Mouse (Mus musculus) thymus, postnatal 25 days (tissue): ENCODE measurements around the gene Cacnb4.

Experiments used
- DNase-seq: peaks from one replicate; pipeline ENCODE4 v3.0.0; 2022

Gene Cacnb4

DNA sequence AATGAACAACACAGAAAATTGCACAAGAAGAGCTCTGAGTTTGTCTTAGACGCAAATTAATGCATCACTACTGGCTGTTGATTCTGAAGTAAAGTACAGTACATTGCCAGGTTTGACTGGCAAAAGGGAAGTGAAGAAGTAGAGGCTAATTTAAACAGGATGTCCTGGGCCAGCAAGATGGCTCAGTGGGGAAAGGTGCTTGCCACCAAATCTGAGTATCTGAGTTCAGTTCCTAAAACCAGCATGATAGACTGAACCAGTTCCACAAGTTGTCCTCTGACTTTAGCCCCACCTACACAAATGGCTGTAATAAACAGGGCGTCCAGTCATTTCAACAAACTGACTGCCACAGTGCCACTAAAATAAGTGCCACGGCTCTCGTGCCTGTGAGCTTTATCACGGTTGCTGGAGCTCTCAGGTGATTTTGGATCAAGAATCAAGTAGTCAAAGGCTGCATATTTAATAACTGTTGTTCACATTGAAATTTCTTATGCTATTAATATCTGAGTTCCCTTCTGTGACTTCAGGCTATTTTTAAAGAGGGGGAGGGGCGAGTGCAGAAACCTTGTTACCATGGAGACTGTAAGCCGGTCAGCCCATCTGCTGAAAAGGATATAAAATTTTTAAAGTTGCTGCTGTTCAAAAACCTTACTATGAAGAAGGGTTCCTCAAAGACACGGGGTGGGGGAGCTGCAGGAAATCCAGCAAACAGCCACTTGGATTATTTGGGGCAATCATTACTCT lies 29.2 kb downstream of the Cacnb4 start:
- DNase-seq = no peak

DNA sequence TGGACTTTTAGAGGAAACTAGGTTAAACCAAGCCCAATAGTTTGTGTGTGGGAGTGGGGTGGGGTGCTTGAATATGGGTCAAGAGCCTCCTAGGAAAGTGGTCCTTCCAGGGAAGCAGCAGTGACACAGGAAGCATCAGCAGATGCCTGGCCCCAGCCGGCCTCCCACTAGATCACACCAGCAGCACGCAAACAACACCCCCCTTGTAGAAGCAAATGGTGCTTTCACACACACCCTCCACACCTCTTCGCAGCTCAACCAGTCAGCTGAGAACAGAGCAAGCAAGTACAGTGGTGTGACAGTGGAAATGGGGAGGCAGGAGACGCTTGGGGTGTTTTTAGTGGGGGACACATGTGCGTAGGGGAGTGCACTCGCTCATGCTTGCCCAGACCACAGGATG lies 33.0 kb downstream of the Cacnb4 start:
- no peak for DNase-seq

DNA sequence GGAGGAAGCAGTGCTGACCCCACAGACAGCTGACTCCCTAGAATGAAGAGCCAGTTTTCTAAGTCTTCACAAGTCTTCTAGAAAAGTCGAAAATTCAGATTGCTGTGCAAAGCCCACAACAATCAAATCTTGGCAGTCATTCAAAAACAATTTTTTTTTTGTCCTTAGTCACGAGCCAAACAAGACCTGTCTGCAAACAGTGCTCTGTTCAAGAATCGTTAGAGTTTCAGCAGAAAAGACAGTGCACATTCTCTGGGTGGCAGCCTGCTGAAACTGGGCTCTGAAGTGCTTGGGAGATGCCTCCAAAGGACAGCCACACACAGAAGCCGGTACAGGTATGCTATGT lies 37.1 kb downstream of the Cacnb4 start:
- DNase-seq = no peak

DNA sequence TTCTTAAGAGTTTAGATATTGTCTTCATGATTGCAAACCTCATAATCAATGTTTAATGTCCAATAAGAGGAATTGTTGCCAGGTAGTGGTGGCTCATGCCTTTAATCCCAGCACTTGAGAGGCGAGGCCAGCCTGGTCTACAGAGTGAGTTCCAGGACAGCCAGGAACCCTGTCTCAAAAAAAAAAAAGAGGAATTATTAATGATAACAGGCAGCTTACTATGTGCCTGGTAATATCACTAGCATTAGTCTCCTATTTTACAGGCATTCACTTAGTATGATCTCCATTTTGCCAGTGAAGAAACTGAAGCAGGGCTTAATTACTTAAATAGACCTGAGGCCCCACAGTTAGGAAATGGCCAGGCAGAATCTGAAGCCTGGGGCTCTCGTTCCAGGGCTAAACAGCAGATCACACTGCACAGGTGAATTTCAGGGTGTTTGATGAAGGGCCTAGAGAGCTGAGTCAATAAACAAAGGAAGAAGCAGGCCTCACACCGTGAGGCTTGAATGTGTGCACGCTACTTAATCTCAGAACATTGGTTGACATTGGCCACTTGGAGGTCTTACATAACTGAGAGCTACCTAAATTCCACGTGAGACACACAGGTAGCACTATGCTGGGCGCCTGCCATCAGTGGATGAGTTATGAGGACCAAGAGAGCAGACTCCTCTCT lies 37.6 kb downstream of the Cacnb4 start:
- no peak for DNase-seq

DNA sequence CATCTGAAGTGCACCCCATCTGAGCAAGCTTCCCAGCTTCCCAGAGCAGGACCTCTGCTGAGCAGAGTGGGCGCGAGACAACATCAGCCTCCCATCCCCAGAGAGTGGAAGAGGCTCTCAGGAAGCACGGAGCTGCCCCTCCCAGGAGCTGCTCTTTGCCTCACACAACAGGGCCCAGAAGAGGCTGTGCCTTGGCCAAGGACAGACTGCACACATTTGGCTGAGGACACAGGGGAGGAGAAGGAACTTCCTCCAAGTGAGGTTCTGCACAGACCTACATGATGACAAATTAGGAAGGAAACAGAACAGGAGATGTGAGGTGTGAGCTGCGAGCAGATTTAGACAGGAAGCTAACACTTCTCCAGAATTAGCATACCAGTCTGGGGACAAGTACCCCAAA lies 38.4 kb downstream of the Cacnb4 start:
- no peak for DNase-seq

DNA sequence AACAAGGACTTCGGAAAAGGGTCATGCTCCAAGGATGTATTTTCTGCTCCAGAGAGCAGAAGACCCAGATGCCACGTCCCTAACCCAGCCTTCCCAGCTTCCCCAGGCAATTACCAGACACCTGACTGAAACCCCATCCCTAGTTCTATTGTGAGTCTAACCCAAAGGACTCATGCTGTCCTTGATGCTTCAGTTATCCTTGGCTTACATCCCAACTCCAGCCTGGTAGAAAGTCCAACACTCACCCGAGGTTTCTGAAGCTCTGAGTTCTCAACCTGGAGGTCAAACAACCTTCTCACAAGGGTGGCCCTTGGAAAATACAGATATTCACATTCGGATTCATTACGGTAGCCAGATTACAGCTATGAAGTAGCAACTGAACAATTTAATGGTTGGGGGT lies 40.6 kb downstream of the Cacnb4 start:
- DNase-seq = no peak

DNA sequence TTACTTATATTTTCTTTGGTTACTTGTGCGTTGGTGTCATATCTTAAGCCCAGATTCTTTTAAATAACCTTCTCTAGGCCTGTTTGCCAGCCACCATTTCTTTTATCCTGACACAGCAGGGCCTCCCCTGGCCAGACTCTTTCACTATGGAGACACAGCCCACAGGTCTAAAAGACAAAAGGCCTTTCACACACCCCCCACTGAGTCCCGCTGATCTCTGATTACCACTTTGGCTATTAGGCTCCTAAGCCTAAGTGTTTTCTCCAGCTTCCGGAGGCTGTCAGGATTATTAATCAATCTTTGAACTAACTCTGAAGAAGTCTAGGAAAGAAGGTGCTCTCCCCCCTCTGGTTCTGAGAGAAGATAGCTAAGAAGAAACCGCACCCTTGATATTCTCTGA lies 41.3 kb downstream of the Cacnb4 start:
- DNase-seq = no peak

DNA sequence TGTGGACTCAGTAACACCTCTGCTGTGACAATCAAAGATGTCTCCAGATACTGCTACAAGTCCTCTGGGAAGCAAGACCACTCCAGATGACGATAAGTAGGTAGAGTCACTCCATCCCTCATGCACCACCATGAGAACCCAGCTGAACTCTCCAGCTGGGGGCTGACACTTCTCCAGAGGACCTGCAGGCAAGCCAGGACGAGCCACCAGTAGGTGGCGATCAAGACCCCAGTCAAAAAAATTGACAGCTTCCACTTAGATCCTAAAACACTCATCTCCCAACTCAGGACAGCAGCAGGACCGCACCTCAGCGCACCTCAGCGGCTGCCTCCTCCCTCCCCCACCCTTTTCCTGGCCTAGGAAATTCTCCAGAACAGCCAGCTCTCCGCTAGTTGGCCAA lies 43.8 kb downstream of the Cacnb4 start:
- DNase-seq = peak; percentile 45

DNA sequence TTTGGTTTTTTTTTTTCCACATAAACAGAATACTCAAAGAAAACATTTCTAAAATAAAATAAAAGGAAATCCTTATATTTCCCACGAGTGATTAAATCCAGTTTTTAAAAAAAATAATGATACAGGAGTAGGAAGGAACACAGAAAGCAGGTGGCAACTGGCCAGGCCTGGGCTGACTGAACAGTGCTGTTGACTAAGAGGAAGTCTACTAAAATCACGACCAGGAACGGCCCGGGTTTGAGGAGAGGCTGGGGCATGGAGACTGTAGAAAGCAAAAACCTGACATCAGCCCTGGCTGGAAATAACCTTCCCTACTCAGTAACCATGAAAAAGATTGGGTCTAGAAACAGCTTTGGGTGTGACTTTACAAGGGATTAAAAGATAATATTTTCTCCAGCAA lies 48.4 kb downstream of the Cacnb4 start:
- no peak for DNase-seq

DNA sequence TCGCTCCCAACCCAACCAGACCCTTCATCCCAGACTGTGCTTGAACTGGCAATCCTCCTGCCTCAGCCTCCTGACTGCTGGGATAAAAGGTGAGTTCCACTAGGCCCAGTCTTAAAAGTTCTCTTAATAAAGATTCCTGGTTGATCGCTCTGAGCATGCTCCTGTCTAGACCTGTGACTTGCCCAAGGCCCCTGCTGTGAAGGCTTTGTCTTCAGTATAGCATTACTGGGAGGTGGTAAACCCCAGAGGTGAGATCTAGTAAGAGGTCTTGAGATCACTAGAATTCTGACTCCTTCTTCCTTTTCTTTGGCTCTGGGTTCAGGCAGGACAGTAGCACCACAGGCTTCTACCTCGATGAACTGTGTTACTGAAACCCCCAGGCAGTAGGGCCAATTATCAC lies 50.4 kb downstream of the Cacnb4 start:
- no peak for DNase-seq

DNA sequence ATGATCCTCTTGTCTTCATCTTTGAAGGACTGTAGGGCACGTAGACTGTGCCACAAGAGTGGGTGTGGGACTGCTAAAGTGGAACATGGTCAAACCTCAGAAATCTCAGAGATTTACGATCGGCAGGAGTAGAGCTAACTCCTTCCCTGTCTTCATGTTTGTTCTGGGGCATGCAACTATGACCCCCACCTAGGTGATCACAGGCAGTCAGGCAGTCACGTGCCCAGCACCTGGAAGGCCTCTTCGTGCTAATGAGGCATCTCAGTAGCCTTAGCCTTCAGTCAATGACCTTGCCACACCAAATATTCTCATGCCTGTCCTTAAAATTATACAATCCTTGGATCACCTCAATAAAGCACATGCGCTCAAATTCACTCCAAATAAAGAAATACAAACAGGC lies 50.9 kb downstream of the Cacnb4 start:
- DNase-seq = no peak

DNA sequence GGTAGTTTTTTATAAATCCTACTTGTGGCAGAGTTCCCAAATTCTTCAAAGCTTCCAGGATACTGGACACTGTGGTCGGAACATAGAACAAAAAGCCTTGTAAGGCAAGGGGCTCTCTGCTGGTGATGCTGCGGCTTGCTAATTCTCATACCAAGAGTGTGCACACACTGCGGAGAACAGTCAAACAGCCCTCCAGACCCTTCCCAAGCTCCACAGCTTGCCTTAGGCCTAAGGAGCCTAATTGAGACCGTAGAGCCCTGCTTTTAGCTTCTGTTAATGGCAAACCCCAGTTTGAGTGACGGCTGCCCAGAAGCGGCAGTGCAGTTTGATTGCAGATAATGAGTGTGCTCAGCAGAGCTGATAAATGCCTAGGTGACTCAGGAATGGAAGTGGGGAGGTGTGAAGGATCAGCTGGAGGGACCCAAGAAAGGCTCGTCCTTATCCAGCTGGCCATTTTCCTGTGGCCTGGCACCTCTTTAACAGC lies 52.7 kb downstream of the Cacnb4 start:
- DNase-seq = no peak

DNA sequence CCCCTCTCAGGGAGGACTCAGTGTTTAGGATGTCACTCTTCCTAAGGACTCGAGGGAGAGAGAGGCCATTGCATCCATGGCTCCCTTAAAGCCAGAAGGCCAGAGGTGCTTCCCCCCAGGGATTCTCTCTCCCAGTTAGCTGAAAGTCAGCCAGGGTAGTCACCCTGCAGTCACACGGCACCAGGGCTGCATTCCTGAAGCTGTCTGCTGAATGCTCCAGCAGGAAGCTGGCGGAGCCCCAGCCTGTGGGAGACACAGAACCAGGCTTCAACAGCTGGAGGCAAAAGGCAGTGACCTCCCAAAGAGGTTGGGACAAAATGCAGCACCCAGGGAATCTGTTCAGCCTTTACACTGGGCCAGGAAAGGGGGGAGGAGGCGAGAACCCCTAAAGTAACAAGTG lies 53.2 kb downstream of the Cacnb4 start:
- DNase-seq = no peak

DNA sequence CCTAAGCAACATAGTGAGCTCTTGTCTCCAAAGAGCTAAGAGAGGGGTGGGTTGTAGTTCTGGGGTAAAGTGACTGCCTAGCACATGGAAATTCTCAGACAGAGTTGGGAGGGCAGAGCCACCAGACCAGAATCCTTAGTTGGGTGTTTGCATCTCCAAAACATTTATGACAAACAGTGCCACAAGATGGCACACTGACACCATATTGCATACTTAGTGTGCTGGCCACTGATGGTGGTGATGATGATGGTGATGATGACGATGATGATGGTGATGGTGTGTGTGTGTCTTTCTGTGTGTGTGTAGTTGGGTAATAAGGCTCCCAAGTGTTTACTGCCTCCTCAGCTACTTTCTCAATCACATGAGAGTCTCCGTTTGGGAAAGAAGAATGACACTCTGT lies 54.0 kb downstream of the Cacnb4 start:
- no peak for DNase-seq

DNA sequence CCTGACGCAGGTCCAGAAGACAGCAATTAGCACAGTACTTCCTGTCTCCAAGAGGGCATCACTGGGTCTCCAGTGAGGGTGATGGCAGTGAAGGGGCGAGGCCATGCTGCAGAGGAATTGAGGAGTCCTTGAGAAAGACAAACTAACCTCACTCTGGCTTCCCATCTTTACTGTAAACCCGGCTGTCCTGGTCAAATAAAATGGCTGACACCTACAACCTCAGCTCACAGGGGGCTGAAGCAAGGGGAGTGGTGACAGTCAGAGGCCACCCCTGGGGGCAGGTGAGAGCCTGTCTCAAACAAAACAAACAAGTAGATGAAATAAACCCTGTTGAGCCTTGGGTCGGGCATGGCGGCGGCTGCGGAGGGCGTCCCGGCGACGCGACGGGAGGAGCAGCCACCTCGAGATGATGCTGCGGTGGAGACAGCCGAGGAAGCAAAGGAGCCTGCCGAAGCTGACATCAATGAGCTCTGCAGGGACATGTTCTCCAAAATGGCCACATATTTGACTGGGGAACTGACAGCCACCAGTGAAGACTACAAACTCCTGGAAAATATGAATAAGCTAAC lies 57.1 kb downstream of the Cacnb4 start:
- no peak for DNase-seq

DNA sequence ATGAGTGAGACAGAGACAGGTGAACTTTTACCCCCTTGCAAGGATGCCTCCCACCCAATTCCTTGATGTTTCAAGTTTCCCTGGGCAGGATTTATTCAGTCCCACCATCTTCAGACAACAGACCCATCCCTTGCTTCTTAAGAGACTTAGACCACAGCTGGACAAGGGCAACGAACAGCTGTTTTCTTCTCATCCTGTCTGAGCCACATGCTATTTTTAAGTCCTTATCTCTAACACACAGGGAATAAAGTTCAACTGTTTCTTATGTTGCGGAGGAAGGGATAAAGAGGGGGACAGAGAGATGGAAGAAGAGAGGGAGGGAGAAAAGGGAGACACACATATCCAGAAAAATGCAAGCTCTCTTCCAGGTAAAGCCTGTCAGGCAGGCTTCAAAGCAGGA lies 57.8 kb downstream of the Cacnb4 start:
- no peak for DNase-seq

DNA sequence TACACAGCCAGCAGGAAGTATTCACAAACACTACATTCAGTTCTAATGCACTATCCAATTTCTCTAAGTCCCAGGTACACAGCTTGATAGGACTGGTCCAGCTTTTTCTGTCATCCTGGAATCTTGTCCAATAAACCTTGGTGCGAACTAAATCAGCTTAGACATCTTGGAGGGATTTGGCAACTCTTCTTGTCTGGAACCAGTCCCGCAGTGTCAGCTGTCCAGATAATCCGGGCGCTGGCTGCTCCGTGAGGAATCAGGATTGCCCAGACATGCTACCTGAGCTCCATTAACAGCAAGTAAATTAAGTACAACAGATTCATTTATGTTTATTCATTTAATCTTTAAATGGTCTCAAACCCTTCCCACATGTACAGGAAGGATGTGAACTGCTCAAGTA lies 61.2 kb downstream of the Cacnb4 start:
- DNase-seq = no peak

DNA sequence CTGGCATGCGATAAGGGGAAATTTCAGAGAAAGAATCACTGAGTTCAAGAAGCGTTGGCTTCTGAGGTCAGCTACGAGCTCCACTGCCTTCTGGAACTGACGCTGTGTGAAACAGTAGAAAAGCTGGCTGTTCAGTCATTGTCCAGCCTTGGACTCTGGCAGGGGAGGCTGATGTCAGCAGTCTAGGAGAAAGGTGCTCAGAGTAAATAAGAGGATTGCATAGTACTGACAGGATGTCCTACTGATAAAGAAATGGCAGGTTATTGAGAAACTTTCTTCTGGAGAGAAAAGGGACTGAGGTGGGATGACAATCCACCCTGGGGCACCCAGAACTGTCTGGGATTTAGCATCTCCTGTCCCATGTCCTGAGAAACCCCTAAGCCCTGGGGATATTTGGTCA lies 62.7 kb downstream of the Cacnb4 start:
- DNase-seq = no peak

DNA sequence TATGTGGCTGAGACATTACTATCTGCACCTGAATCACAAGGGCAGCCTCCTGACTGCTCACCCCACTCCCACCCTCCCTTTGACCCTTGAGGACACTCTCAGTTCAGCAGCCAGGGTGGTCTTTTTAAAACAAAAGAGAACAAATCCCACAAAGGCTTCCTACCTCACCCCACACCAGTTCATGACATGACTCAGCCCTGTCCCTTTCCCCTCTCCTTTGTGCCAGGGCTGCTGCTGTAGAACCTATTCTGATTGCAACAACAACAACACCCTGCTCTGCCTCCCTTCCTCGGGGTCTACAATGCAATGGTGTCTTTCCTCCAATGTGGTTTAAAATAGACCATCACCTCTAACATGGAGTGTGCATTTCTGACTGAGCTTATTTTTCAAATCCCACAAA lies 67.1 kb downstream of the Cacnb4 start:
- no peak for DNase-seq

DNA sequence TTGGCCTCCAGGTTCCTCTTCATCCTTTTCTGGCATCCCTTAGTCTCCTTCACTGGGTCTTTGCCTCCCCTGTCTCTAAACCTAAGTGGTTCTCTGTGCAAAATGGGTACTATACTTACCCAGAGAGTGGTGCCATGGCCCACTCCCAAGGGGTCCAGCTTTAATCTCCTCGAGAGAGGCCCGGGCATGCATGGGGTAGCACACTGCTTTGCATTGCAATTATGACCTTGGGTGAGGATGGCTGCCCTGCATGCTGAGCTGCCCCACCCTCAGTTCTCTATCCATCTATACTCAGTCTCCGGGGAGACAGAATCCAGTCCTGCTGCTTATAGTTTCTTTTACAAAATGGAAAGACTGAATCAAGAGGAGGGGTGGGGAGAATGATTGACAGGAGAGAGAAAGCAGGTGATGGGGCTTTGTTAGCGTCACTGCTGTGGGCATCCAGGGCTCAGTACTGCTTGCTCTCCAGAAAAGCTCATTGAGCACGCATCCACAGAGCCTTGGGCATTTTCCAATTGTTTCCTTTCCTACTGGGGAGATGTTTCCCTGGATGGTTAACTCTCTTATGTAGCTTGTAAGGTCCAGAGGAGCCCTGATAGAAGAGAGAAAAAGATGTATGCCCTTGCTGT lies 68.7 kb downstream of the Cacnb4 start:
- no peak for DNase-seq

DNA sequence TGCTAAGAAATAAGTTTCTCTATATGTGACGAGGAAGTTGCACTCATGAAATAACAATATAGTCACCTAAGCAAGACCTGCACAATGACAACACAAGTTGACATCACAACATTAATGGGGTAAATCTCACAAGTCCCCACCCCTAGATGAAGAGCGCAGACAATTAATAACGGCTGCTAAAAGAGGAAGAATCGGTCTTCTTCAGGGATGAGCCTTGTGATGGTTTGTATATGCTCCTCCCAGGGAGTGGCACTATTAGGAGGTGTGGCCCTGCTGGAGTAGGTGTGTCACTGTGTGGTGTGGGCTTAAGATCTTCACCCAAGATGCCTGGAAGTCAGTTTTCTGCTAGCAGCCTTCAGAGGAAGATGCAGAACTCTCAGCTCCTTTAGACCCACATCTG lies 70.3 kb downstream of the Cacnb4 start:
- no peak for DNase-seq

DNA sequence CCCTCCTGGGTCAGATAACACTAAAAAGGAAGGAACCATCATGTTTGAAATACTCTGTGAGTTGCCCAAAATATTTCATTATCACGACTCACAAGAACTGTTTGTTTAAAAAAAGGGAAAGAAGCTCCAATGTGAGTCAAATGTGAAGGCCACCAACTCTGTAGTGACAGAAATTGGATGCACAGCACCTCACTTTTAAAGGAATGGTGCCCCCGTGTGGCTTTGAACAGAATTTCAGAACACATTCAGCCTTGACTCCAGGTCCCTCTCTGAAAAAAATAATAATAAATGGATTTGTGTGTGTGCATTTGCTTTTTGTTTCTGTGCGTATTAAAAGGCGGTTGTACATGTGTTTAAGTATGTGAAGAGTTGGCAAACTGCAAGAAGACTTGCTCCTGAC lies 71.3 kb downstream of the Cacnb4 start:
- peak; percentile 35 for DNase-seq

DNA sequence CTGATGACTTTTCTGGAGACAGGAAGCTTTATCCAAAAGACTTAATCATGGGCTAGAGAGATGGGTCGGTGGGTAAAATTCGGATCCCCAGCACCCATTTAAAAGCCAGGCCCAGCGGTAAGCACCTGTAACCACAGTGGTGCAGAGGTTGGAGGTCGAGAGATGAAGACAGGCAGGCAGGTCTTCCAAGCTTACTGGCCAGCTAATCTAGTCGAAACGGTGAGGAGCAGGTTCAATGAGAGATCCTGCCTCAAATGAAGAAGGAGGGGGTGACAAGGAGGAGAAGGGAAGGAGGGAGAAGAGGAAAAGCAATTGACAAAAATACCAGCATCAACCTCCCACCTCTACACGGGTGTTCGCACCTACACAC lies 72.0 kb downstream of the Cacnb4 start:
- no peak for DNase-seq
